Mouse (Mus musculus) thymus, adult 2 months (tissue): ENCODE measurements around the gene Tfdp1. TPM values are rescaled to one million over a fixed set of nuclear protein-coding genes. Genes with fewer than 3 reads are reported as not detected.
A peak's percentile ranks its signal among the peaks of the same experiment; 100 is the strongest.

ENCODE experiments used
- DNase-seq: peaks from one replicate; pipeline ENCODE4 v3.0.0; 2021
- H3K27ac ChIP-seq: fragments of 200-500 bp; 2 replicates; pipeline ENCODE4 v1.5.1; 2012; ENCODE audit warnings: low read length, control low read depth; ENCODE audit not compliant: control insufficient read depth, insufficient read depth
- H3K27me3 ChIP-seq: fragments of 200-500 bp; 2 replicates; pipeline ENCODE4 v1.6.1; 2012; ENCODE audit warnings: mild to moderate bottlenecking, low read length, moderate library complexity, mixed read lengths; ENCODE audit not compliant: control insufficient read depth, insufficient read depth
- H3K36me3 ChIP-seq: fragments of 200-500 bp; 2 replicates; pipeline ENCODE4 v1.6.1; 2012; ENCODE audit warnings: mild to moderate bottlenecking, low read length, moderate library complexity; ENCODE audit not compliant: control insufficient read depth, insufficient read depth
- H3K4me1 ChIP-seq: fragments of 200-500 bp; replicated peaks from 2 replicates; pipeline ENCODE4 v1.6.1; 2012; ENCODE audit warnings: low read length; ENCODE audit not compliant: control insufficient read depth, insufficient read depth
- H3K4me3 ChIP-seq: fragments of 200-500 bp; 2 replicates; pipeline ENCODE4 v1.5.1; 2012; ENCODE audit warnings: mild to moderate bottlenecking, low read length, control low read depth, moderate library complexity; ENCODE audit not compliant: control insufficient read depth, insufficient read depth
- CTCF ChIP-seq: fragments of 200-500 bp; IDR thresholded peaks from 2 replicates; pipeline ENCODE4 v1.5.1; 2012; ENCODE audit warnings: mild to moderate bottlenecking, control low read depth, low read length, moderate library complexity, borderline replicate concordance; ENCODE audit not compliant: control insufficient read depth, poor library complexity, insufficient read depth; ENCODE audit errors: extremely low read depth
- POLR2A ChIP-seq: fragments of 200-500 bp; IDR thresholded peaks from 2 replicates; pipeline ENCODE4 v1.6.1; 2012; ENCODE audit warnings: mild to moderate bottlenecking, low read length, control low read depth, moderate library complexity; ENCODE audit not compliant: control insufficient read depth, poor library complexity, insufficient read depth; ENCODE audit errors: extremely low read depth
- WGBS: fragments of 180-500 bp; shearing (Covaris S2); methylation state at CpG from one replicate; pipeline ENCODE4 v1.1.7; 2018; 5-methylcytosine and 5-hydroxymethylcytosine counted together
- polyA plus RNA-seq: library from polyadenylated mRNA; depleted of rRNA; stranded (reverse); fragments of >200 nt; gene quantifications from 2 replicates; pipeline ENCODE4 v1.2.3, GENCODE M21; 2012

Tfdp1 gene
- polyA plus RNA-seq, 1 experiment: 123 TPM

GRCm38 (mm10) chr8:13337678-13338077, 873 bp upstream of the Tfdp1 start:
- Histone ChIP-seq H3K27me3 (no peaks in the 10 kb centered on the region), H3K4me3 (no peak overlapping the region), H3K27ac (no peak overlapping the region), H3K4me1 (peaks cover 7% of the 10 kb centered on the region), H3K36me3 (no peaks in the 10 kb centered on the region)
- 56% methylated on average over 3 of the region's 3 CpGs for WGBS
- no peak for TF ChIP-seq POLR2A
- no peak for TF ChIP-seq CTCF
- no peak for DNase-seq

GRCm38 (mm10) chr8:13338901-13339645, 522 bp downstream of the Tfdp1 start:
- H3K4me1 ChIP-seq: peaks cover 7% of the 10 kb centered on the region
- no peak overlapping the region for H3K27ac ChIP-seq
- H3K27me3 ChIP-seq: no peaks in the 10 kb centered on the region
- peak overlapping the region; percentile 82 for H3K4me3 ChIP-seq
- WGBS: 1% methylated on average over 70 of the region's 70 CpGs
- peaks cover 10% of the 10 kb centered on the region for H3K36me3 ChIP-seq
- TF ChIP-seq CTCF (no peak), POLR2A (no peak)
- peak; percentile 44 for DNase-seq

- peaks cover 13% of the 10 kb centered on the region for H3K36me3 ChIP-seq
- no peaks in the 10 kb centered on the region for H3K27me3 ChIP-seq
- no peak overlapping the region for H3K27ac ChIP-seq
- 8% methylated on average over 11 of the region's 11 CpGs for WGBS
- H3K4me1 ChIP-seq: peaks cover 7% of the 10 kb centered on the region
- H3K4me3 ChIP-seq: peak overlapping the region; percentile 19
- no peak for DNase-seq
- no peak for TF ChIP-seq CTCF
- TF ChIP-seq POLR2A: no peak
These were observed 1.1 kb downstream of the Tfdp1 start for GRCm38 (mm10) chr8:13339646-13339990.

GRCm38 (mm10) chr8:13340650-13341049, 2.1 kb downstream of the Tfdp1 start:
- WGBS: 89% methylated on average over 8 of the region's 8 CpGs
- no peak for DNase-seq
- H3K27me3 ChIP-seq: no peaks in the 10 kb centered on the region
- no peak overlapping the region for H3K27ac ChIP-seq
- H3K36me3 ChIP-seq: peaks cover 16% of the 10 kb centered on the region
- TF ChIP-seq POLR2A (no peak), CTCF (no peak)
- H3K4me1 ChIP-seq: peaks cover 7% of the 10 kb centered on the region
- H3K4me3 ChIP-seq: no peak overlapping the region

- TF ChIP-seq POLR2A (no peak), CTCF (no peak)
- H3K27ac ChIP-seq: no peak overlapping the region
- no peak overlapping the region for H3K4me3 ChIP-seq
- no peaks in the 10 kb centered on the region for H3K27me3 ChIP-seq
- no peak for DNase-seq
- H3K4me1 ChIP-seq: peaks cover 7% of the 10 kb centered on the region
- 94% methylated on average over 2 of the region's 2 CpGs for WGBS
- H3K36me3 ChIP-seq: peaks cover 16% of the 10 kb centered on the region
These were observed 3.8 kb downstream of the Tfdp1 start for GRCm38 (mm10) chr8:13342340-13342739.

GRCm38 (mm10) chr8:13343134-13343533, 4.6 kb downstream of the Tfdp1 start:
- H3K4me3 ChIP-seq: no peak overlapping the region

More at GRCm38 (mm10) chr8:13343134-13343533, 4.6 kb downstream of the Tfdp1 start:
- H3K4me1 ChIP-seq: peaks cover 6% of the 10 kb centered on the region
- peaks cover 16% of the 10 kb centered on the region for H3K36me3 ChIP-seq
- 96% methylated on average over 4 of the region's 4 CpGs for WGBS
- no peaks in the 10 kb centered on the region for H3K27me3 ChIP-seq
- TF ChIP-seq POLR2A: no peak
- no peak for TF ChIP-seq CTCF
- DNase-seq: no peak
- no peak overlapping the region for H3K27ac ChIP-seq
